Mouse (Mus musculus) left cerebral cortex, adult 9 months (tissue): ENCODE measurements at regions not wholly inside any gene's neighbourhood (a gene's known extent, or its start where the extent isn't known, plus 50 kb on each side); places are given as distances from the start of the nearest gene placed in this dataset.
A peak's percentile ranks its signal among the peaks of the same experiment; 100 is the strongest.

Experiments
- DNase-seq, 2 experiments: peaks; one replicate each; pipeline ENCODE4 v3.0.0; 2022; ENCODE audit warnings: low spot score in 2 of 2

- no peak for DNase-seq
Measured at GRCm38 (mm10) chr4:69197577-69197976, 243.4 kb upstream of the Brinp1 start.

DNA sequence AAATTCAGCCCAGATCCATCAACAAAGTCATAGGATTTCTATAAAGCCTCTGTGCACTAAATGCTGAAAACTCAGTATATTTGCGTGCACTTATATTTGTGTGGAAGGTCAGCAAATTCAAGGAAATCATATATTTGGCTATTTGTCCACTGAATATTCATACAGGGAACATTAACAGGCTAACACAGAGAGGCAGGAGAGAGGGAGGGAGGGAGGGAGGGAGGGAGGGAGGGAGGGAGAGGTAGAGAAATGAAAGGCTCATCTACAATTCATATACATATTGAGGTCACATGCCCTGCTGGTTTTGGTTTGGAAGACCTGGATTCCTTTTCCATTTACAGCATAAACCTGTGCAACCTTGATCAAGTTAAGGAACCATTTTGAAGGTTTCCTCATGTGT lies 241.9 kb upstream of the Brinp1 start:
- no peak for DNase-seq

DNA sequence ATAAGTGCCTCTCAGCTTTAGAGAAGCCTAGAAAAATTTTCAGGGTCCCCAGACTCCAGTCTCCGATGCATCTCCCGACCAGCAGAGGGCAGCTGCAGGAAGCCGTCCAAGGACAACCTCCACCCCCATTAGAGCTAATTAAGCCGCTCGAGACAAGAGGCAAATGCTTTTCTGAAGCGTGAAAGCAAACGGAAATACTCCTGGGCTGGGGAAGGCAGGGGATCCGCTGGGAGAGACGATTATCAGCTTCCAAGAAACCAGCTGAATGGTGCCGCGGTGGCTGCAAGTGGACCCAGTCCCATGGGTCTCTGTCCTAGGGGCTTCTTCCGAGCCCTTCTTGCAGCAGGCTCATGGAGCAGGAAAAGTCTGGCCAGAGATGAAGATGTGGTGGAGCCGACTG lies 241.4 kb upstream of the Brinp1 start:
- DNase-seq = peak; percentile 42 to 76
